Mouse (Mus musculus) lung, postnatal 0 days (tissue): ENCODE measurements around the gene Dtnbp1. TPM values are rescaled to one million over a fixed set of nuclear protein-coding genes. Genes with fewer than 3 reads are reported as not detected.

Experiments
- ATAC-seq: fragments of 200-750 bp; cut with Nextera tagmentation; 2 replicates; pipeline ENCODE4 v1.8.0; 2017; ENCODE audit warnings: moderate library complexity
- DNase-seq: peaks from one replicate; pipeline ENCODE4 v3.0.0-alpha.2; 2016; ENCODE audit warnings: low spot score
- H3K27ac ChIP-seq: fragments of 300-500 bp; sonication (generic); 2 replicates; pipeline ENCODE4 v1.5.1; 2014; ENCODE audit warnings: antibody characterized with exemption, mild to moderate bottlenecking, low read length, mixed read lengths
- H3K27me3 ChIP-seq: fragments of 300-500 bp; sonication (generic); replicated peaks from 2 replicates; pipeline ENCODE4 v1.6.1; 2014; ENCODE audit warnings: low read length, mixed read lengths; ENCODE audit not compliant: insufficient read depth
- H3K36me3 ChIP-seq: fragments of 300-500 bp; sonication (generic); 2 replicates; pipeline ENCODE4 v1.6.1; 2014; ENCODE audit warnings: low read length, mixed read lengths; ENCODE audit not compliant: insufficient read depth
- H3K4me1 ChIP-seq: fragments of 300-500 bp; sonication (generic); 2 replicates; pipeline ENCODE4 v1.6.1; 2014; ENCODE audit warnings: antibody characterized with exemption, low read depth, low read length, mixed read lengths; ENCODE audit not compliant: insufficient read depth
- H3K4me2 ChIP-seq: fragments of 300-500 bp; sonication (generic); replicated peaks from 2 replicates; pipeline ENCODE4 v1.6.1; 2014; ENCODE audit warnings: low read depth, mild to moderate bottlenecking, low read length, moderate library complexity, mixed read lengths
- H3K4me3 ChIP-seq: fragments of 300-500 bp; sonication (generic); 2 replicates; pipeline ENCODE4 v1.5.1; 2014; ENCODE audit warnings: low read depth, low read length
- H3K9ac ChIP-seq: fragments of 300-500 bp; sonication (generic); replicated peaks from 2 replicates; pipeline ENCODE4 v1.6.1; 2014; ENCODE audit warnings: low read depth, mild to moderate bottlenecking
- H3K9me3 ChIP-seq: fragments of 300-500 bp; sonication (generic); 2 replicates; pipeline ENCODE4 v1.6.1; 2016; ENCODE audit warnings: low read length, mixed read lengths
- CTCF ChIP-seq: IDR thresholded peaks from 2 replicates; pipeline ENCODE4 v1.5.1; 2016; ENCODE audit warnings: antibody characterized with exemption, mild to moderate bottlenecking
- EP300 ChIP-seq: IDR thresholded peaks from 2 replicates; pipeline ENCODE4 v1.6.1; 2016; ENCODE audit warnings: antibody characterized with exemption, mild to moderate bottlenecking, control low read depth
- WGBS: fragments of 180-500 bp; shearing (Covaris S2); extraction: QIAGEN DNeasy Blood & Tissue Kit; methylation state at CpG from one replicate; pipeline ENCODE4 v1.1.7; 2014; 5-methylcytosine and 5-hydroxymethylcytosine counted together
- polyA plus RNA-seq: library from polyadenylated mRNA; unstranded; fragments of >200 nt; fragmentation: Nextera tagmentation; extraction: Ambion mirVana; gene quantifications from 2 replicates; pipeline ENCODE4 v1.2.1, GENCODE M21; 2015

Gene Dtnbp1
- polyA plus RNA-seq, 1 experiment from 2014 or later = 60.0 TPM

DNA sequence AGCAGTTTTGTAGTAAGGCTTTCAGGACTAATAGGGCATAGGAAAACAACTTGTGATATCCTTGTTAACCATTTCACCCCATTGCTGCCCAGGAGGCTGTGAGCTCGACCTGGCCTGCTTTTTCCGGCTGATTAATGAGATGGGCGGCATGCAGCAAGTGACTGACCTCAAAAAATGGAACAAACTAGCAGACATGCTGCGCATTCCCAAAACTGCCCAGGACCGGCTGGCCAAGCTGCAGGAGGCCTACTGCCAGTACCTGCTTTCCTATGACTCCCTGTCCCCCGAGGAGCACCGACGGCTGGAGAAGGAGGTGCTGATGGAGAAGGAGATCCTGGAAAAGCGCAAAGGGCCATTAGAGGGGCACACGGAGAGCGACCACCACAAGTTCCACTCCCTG, 95.8 kb downstream of the Dtnbp1 start:
- TF ChIP-seq CTCF = no peak
- TF ChIP-seq EP300 = no peak
- no peak overlapping the region for H3K9ac ChIP-seq
- H3K27ac ChIP-seq = no peak overlapping the region
- WGBS = 87% methylated on average over 11 of the region's 11 CpGs
- H3K4me1 ChIP-seq = peaks cover 7% of the 10 kb centered on the region; the same call in 1 of the 2 replicates
- ATAC-seq = no peak
- no peaks in the 10 kb centered on the region for H3K27me3 ChIP-seq
- H3K9me3 ChIP-seq = no peaks in the 10 kb centered on the region
- no peak overlapping the region for H3K4me3 ChIP-seq
- H3K4me2 ChIP-seq = no peak overlapping the region
- peaks cover 25% of the 10 kb centered on the region; the same call in 1 of the 2 replicates for H3K36me3 ChIP-seq
- DNase-seq = no peak

- H3K36me3 ChIP-seq = peaks cover 15% of the 10 kb centered on the region; the same call in 1 of the 2 replicates
- H3K4me1 ChIP-seq = peaks cover 7% of the 10 kb centered on the region; the same call in 1 of the 2 replicates
- no peak overlapping the region for H3K27ac ChIP-seq
- H3K4me2 ChIP-seq = no peak overlapping the region
- no peak overlapping the region for H3K9ac ChIP-seq
- DNase-seq = no peak
- no peaks in the 10 kb centered on the region for H3K27me3 ChIP-seq
- no peak for ATAC-seq
- no peak for TF ChIP-seq CTCF
- TF ChIP-seq EP300 = no peak
- WGBS = 50% methylated on average over 1 of the region's 1 CpGs
- H3K4me3 ChIP-seq = no peak overlapping the region
- no peaks in the 10 kb centered on the region for H3K9me3 ChIP-seq
Observed at GRCm38 (mm10) chr13:44904271-44904670, 97.7 kb downstream of the Dtnbp1 start.

DNA sequence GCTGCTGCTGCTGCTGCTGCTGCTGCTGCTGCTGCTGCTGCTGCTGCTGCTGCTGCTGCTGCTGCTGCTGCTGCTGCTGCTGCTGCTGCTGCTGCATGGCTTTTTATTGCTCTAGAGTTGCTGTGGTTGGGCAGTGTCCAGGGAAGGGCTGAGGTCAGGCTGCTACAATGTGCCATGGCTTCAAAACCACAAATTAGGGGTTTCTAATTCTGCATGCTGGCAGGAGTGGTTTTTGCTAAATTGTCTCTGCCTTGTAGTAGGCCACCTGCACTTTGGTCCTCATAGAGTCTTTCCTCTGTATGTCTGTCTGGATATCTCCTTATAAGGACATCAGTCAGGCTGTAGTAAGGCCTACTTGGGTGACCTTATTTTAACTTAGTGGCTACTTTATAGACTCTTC, 98.5 kb downstream of the Dtnbp1 start:
- no peak for ATAC-seq

DNA sequence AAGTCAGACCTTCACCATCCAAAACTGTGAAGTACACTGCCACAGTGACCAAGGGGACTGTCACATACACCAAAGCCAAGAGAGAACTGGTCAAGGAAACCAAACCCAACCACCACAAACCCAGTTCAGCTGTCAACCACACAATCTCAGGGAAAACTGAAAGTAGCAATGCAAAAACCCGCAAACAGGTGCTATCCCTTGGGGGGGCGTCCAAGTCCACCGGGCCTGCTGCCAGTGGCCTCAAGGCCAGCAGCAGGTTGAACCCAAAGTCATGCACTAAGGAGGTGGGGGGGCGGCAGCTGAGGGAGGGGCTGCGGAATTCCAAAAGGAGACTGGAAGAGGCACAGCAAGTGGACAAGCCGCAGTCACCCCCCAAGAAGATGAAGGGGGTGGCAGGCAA, 99.6 kb downstream of the Dtnbp1 start:
- peaks cover 4% of the 10 kb centered on the region; the same call in 1 of the 2 replicates for H3K4me1 ChIP-seq
- no peak overlapping the region for H3K27ac ChIP-seq
- 95% methylated on average over 6 of the region's 6 CpGs for WGBS
- peaks cover 22% of the 10 kb centered on the region for H3K36me3 ChIP-seq
- no peaks in the 10 kb centered on the region for H3K27me3 ChIP-seq
- no peak overlapping the region for H3K4me3 ChIP-seq
- no peaks in the 10 kb centered on the region for H3K9me3 ChIP-seq
- TF ChIP-seq CTCF (no peak), EP300 (no peak)
- no peak overlapping the region for H3K9ac ChIP-seq
- no peak for DNase-seq
- ATAC-seq = no peak
- H3K4me2 ChIP-seq = no peak overlapping the region

More for the DNA sequence above, 98.5 kb downstream of the Dtnbp1 start:
- no peak overlapping the region for H3K27ac ChIP-seq
- peaks cover 19% of the 10 kb centered on the region; the same call in 1 of the 2 replicates for H3K36me3 ChIP-seq
- no peak for TF ChIP-seq EP300
- TF ChIP-seq CTCF = no peak
- no peak overlapping the region for H3K9ac ChIP-seq
- no peaks in the 10 kb centered on the region for H3K27me3 ChIP-seq
- no peak for DNase-seq
- peaks cover 7% of the 10 kb centered on the region; the same call in 1 of the 2 replicates for H3K4me1 ChIP-seq
- no peak overlapping the region for H3K4me3 ChIP-seq
- no peaks in the 10 kb centered on the region for H3K9me3 ChIP-seq
- no peak overlapping the region for H3K4me2 ChIP-seq

GRCm38 (mm10) chr13:44896211-44896610, 105.7 kb downstream of the Dtnbp1 start:
- Histone ChIP-seq H3K9me3 (no peaks in the 10 kb centered on the region), H3K4me2 (no peak overlapping the region), H3K27ac (no peak overlapping the region), H3K27me3 (no peaks in the 10 kb centered on the region), H3K4me3 (no peak overlapping the region), H3K36me3 (peaks cover 17% of the 10 kb centered on the region), H3K4me1 (no peaks in the 10 kb centered on the region), H3K9ac (no peak overlapping the region)
- no peak for ATAC-seq
- no peak for TF ChIP-seq EP300
- no peak for TF ChIP-seq CTCF
- DNase-seq = no peak
- 93% methylated on average over 12 of the region's 12 CpGs for WGBS

DNA sequence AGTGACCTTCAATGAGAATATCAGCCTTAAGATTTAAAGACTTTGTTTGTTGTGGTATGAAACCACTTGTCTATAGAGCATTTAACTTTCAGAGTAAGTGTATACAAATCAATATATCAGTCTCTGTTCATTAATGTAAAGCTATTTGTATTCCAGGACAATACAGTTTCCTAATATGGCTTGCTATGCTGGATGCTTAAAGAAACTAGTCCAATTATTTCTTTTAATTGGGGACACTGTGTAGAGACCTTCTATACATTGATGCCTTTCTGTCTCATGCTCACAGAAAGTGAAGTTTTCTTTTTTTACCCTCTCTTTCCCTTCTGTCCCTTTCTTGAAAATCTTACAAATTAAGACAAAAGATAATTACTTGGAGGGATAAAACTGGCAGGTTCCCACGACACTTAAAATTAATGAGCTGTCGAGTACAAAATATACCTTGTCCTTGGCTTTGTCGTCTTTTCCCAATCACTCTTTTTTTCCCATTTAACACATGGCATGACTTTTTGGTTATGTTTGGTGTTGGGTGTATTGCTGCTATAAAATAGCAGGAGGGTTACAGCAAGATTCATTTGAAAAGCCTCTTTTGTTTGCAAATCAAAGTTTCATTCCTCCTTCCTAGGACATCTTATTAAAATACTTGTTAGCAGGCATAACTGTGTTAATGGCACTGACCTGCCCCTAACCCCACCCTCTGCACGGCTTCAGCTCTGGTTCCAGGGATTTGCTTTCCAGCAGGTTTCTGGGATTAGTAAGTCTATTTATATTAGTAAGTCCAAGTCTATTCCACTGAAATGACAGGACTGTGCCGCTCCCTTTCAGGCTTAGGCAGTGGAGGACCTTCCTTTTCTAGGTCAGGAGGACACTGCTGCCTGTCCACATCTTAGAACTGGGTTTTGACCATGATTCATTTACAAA, 109.9 kb downstream of the Dtnbp1 start:
- peaks cover 8% of the 10 kb centered on the region for H3K36me3 ChIP-seq
- H3K4me3 ChIP-seq = no peak overlapping the region
- ATAC-seq = no peak
- TF ChIP-seq CTCF (no peak), EP300 (no peak)
- no peaks in the 10 kb centered on the region for H3K9me3 ChIP-seq
- no peak overlapping the region for H3K4me2 ChIP-seq
- no peak overlapping the region for H3K27ac ChIP-seq
- H3K27me3 ChIP-seq = no peaks in the 10 kb centered on the region
- 67% methylated on average over 5 of the region's 5 CpGs for WGBS
- no peak for DNase-seq
- no peaks in the 10 kb centered on the region; the same call in 1 of the 2 replicates for H3K4me1 ChIP-seq
- H3K9ac ChIP-seq = no peak overlapping the region
